In the genomic region with DNA sequence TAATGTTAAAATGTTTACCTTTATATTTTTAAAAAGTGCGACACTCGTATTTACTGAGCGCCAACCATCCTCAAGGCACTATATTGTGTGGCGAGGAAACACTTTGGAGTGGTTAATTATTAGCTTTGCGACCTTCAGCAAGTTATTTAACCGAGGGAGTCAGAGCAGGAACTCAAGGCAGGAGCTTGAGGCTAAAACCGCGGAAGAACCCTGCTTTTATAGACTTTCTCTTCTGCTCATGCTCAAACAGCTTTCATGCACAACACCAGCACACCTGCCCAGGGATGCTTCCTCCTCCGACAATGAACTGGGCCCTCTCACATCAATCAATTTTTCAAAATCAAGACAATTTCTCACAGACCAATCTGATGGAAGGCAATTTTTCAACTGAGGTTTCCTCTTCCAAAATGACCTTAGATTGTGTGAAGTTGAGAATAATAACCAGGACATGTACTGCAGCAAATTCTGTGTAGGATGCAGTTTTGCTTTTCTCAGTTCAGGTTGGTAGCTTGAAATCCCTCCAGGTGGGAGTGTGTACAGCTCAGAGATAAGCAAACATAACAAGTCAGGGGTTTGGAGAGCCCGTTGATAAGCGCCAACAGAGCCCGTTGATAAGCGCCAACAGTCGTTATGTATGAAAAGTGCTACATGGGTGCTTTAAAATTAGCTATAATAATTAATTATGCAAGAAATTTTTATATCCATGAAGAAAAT, we compare ENCODE assay signal across 8 mouse cellular contexts. TPM values are rescaled to one million over a fixed set of nuclear protein-coding genes. Genes with fewer than 3 reads are reported as not detected.
DNase-seq lines count a peak whose midpoint lies in the region; ATAC-seq and TF ChIP-seq lines count a peak whose summit lies in the region.

No protein-coding gene starts in this region.

- H3K79me2 ChIP-seq in MEL (ENCODE audit: control insufficient read depth, insufficient read depth, low read length, poor library complexity) = peaks cover 19% of the 10 kb centered on the region

- TF ChIP-seq EP300 in MEL (IDR thresholded peaks at IDR 0.05; ENCODE audit: low read depth in 1 of 2, low read length in 2 of 2) = peak; percentile 75 to 93
- no peak for TF ChIP-seq EP300 in lung, postnatal 0 days (IDR thresholded peaks at IDR 0.05)

- intact Hi-C loops in heart, postnatal 14 days (cut with DNase I) = loop anchor here (2.0 kb wide), 1 partner anchor 25 kb away; no protein-coding TSS in a partner anchor

- no peaks in the 10 kb centered on the region for H3K9me3 ChIP-seq in MEL (replicated peaks; ENCODE audit: insufficient read depth, low read length)
- no peaks in the 10 kb centered on the region for H3K9me3 ChIP-seq in erythroblast, embryonic 14.5 days (ENCODE audit: control insufficient read depth, low read length)
- no peaks in the 10 kb centered on the region for H3K9me3 ChIP-seq in lung, postnatal 0 days (ENCODE audit: low read length)

- peak overlapping the region; percentile 74 for H3K4me2 ChIP-seq in lung, postnatal 0 days (replicated peaks; ENCODE audit: low read depth, low read length)

- TF ChIP-seq POLR2A in MEL (IDR thresholded peaks at IDR 0.05; ENCODE audit: control insufficient read depth in 1 of 2, insufficient read depth in 1 of 2, low read depth in 1 of 2, low read length in 2 of 2, poor library complexity in 1 of 2) = no peak; a peak in 1 of 4 replicates

- H3K4me3 ChIP-seq in MEL (ENCODE audit: control insufficient read depth in 1 of 2, insufficient read depth in 1 of 2, low read depth in 2 of 2, low read length in 2 of 2) = peak overlapping the region; percentile 65 to 92
- H3K4me3 ChIP-seq in erythroblast, embryonic 14.5 days (replicated peaks) = peak overlapping the region; percentile 88
- H3K4me3 ChIP-seq in lung, postnatal 0 days (ENCODE audit: low read depth, low read length) = peak overlapping the region; percentile 80

- H3K9ac ChIP-seq in MEL (ENCODE audit: control insufficient read depth, low read depth, low read length, poor library complexity, severe bottlenecking) = peak overlapping the region; percentile 61
- 0 out of 2 replicates have a peak overlapping the region, but pooled peaks have one; percentile 3 for H3K9ac ChIP-seq in lung, postnatal 0 days (replicated peaks; ENCODE audit: low read depth)

- peaks cover 0 to 14% of the 10 kb centered on the region in 2 experiments; a peak in 2 of 4 replicates for H3K36me3 ChIP-seq in MEL (ENCODE audit: control insufficient read depth in 1 of 2, insufficient read depth in 2 of 2, low read length in 2 of 2)
- no peaks in the 10 kb centered on the region for H3K36me3 ChIP-seq in erythroblast, embryonic 14.5 days (ENCODE audit: control insufficient read depth)
- H3K36me3 ChIP-seq in lung, postnatal 0 days (ENCODE audit: insufficient read depth, low read length) = no peaks in the 10 kb centered on the region

- DNase-seq in heart, adult 11 months = peak; percentile 70
- no peak for DNase-seq in heart, postnatal 14 days
- DNase-seq in MEL (ENCODE audit: low read depth, low spot score) = peak; percentile 69
- DNase-seq in kidney, adult 18-20 months = peak; percentile 55
- no peak for DNase-seq in lung, postnatal 0 days (ENCODE audit: low spot score)
- DNase-seq in thymus, postnatal 0 days (ENCODE audit: low spot score) = peak; percentile 4

- ATAC-seq in lung, postnatal 0 days = peak; percentile 69
- ATAC-seq in activated CD4-positive, CD25-positive, alpha-beta regulatory T cell, adult 4 months = no peak

- H3K4me1 ChIP-seq in MEL (ENCODE audit: control insufficient read depth in 1 of 2, insufficient read depth in 2 of 2, low read length in 2 of 2) = peaks cover 6% of the 10 kb centered on the region in 2 experiments
- peaks cover 25% of the 10 kb centered on the region for H3K4me1 ChIP-seq in erythroblast, embryonic 14.5 days (ENCODE audit: control insufficient read depth)
- no peaks in the 10 kb centered on the region; the same call in 1 of the 2 replicates for H3K4me1 ChIP-seq in lung, postnatal 0 days (ENCODE audit: insufficient read depth, low read depth, low read length)

- no peaks in the 10 kb centered on the region for H3K27me3 ChIP-seq in MEL (ENCODE audit: control insufficient read depth in 1 of 2, insufficient read depth in 2 of 2, low read length in 2 of 2)
- H3K27me3 ChIP-seq in erythroblast, embryonic 14.5 days (ENCODE audit: control insufficient read depth) = no peaks in the 10 kb centered on the region
- no peaks in the 10 kb centered on the region for H3K27me3 ChIP-seq in lung, postnatal 0 days (replicated peaks; ENCODE audit: insufficient read depth, low read length)

- H3K27ac ChIP-seq in MEL (ENCODE audit: control insufficient read depth, low read depth, low read length) = peak overlapping the region; percentile 68
- H3K27ac ChIP-seq in lung, postnatal 0 days (ENCODE audit: low read length) = peak overlapping the region; percentile 22

- 25% methylated on average over 14 of the region's 14 CpGs for WGBS in lung, postnatal 0 days

- no peak for TF ChIP-seq RAD21 in MEL (IDR thresholded peaks at IDR 0.05; ENCODE audit: low read depth, low read length)

- TF ChIP-seq CTCF in MEL (IDR thresholded peaks at IDR 0.05 in 2 of 3, conservative IDR thresholded peaks at IDR 0.05 in 1 of 3; ENCODE audit: control insufficient read depth in 1 of 3, insufficient read depth in 1 of 3, low read depth in 2 of 3, low read length in 3 of 3, poor library complexity in 1 of 3, severe bottlenecking in 1 of 3) = no peak
- no peak for TF ChIP-seq CTCF in lung, postnatal 0 days (IDR thresholded peaks at IDR 0.05)

TF ChIP-seq in MEL, 35 proteins besides CTCF, POLR2A, EP300 and RAD21 (continues in another document):
- no peak for TF ChIP-seq USF1 (IDR thresholded peaks at IDR 0.05; ENCODE audit: low read depth, low read length)
- no peak for TF ChIP-seq POLR2AphosphoS2 (IDR thresholded peaks at IDR 0.05; ENCODE audit: low read length)
- no peak for TF ChIP-seq UBTF (IDR thresholded peaks at IDR 0.05; ENCODE audit: borderline replicate concordance, insufficient read depth, low read depth, low read length)
- TF ChIP-seq RCOR1 (IDR thresholded peaks at IDR 0.05; ENCODE audit: low read depth, low read length) = peak; percentile 78
- TF ChIP-seq TCF12 (IDR thresholded peaks at IDR 0.05; ENCODE audit: low read depth, low read length) = peak; percentile 88
- no peak for TF ChIP-seq USF2 (IDR thresholded peaks at IDR 0.05; ENCODE audit: borderline replicate concordance in 1 of 2, insufficient read depth in 1 of 2, low read depth in 1 of 2, low read length in 2 of 2)
- TF ChIP-seq CHD2 (IDR thresholded peaks at IDR 0.05; ENCODE audit: low read length) = no peak
- TF ChIP-seq MEF2A (IDR thresholded peaks at IDR 0.05; ENCODE audit: extremely low read depth, insufficient replicate concordance, low read depth, low read length, poor library complexity, severe bottlenecking) = 0 out of 2 replicates have a peak, but pooled peaks have one; percentile 33
- no peak for TF ChIP-seq HCFC1 (IDR thresholded peaks at IDR 0.05; ENCODE audit: low read depth, low read length)
- no peak for TF ChIP-seq ZC3H11A (IDR thresholded peaks at IDR 0.05; ENCODE audit: low read depth, low read length)
- TF ChIP-seq BHLHE40 (IDR thresholded peaks at IDR 0.05; ENCODE audit: borderline replicate concordance, low read depth, low read length) = no peak
- peak; percentile 30 for TF ChIP-seq MYC (IDR thresholded peaks at IDR 0.05; ENCODE audit: low read depth, low read length)
- TF ChIP-seq MYB (IDR thresholded peaks at IDR 0.05; ENCODE audit: low read depth, low read length) = peak; percentile 88
- TF ChIP-seq MAX (IDR thresholded peaks at IDR 0.05; ENCODE audit: low read length) = peak; percentile 51; the same call in 1 of the 2 replicates
- 0 out of 2 replicates have a peak, but pooled peaks have one; percentile 42 for TF ChIP-seq JUND (IDR thresholded peaks at IDR 0.05; ENCODE audit: low read depth, low read length)
- peak; percentile 68; the same call in 1 of the 2 replicates for TF ChIP-seq MAZ (IDR thresholded peaks at IDR 0.05; ENCODE audit: low read depth, low read length)
- 0 out of 2 replicates have a peak, but pooled peaks have one; percentile 14 for TF ChIP-seq SIN3A (IDR thresholded peaks at IDR 0.05; ENCODE audit: low read length)
- peak; percentile 94 for TF ChIP-seq GATA1 (IDR thresholded peaks at IDR 0.05; ENCODE audit: low read depth, low read length)
- TF ChIP-seq SMC3 (IDR thresholded peaks at IDR 0.05; ENCODE audit: low read depth, low read length) = no peak
- TF ChIP-seq ELF1 (IDR thresholded peaks at IDR 0.05; ENCODE audit: low read depth, low read length) = no peak
- no peak for TF ChIP-seq ZMIZ1 (IDR thresholded peaks at IDR 0.05; ENCODE audit: low read depth, low read length)
- no peak for TF ChIP-seq NRF1 (IDR thresholded peaks at IDR 0.05; ENCODE audit: insufficient read depth, low read depth, low read length, poor library complexity, severe bottlenecking)
- peak; percentile 81 for TF ChIP-seq ETS1 (IDR thresholded peaks at IDR 0.05; ENCODE audit: low read depth, low read length)
- TF ChIP-seq MXI1 (IDR thresholded peaks at IDR 0.05; ENCODE audit: low read depth, low read length) = peak; percentile 34; the same call in 1 of the 2 replicates
- no peak for TF ChIP-seq ZNF384 (IDR thresholded peaks at IDR 0.05; ENCODE audit: low read depth, low read length)

RNA-seq across cellular contexts. Expression of a gene that starts 0.6 kb away (rescaled TPM):
- total RNA-seq in heart, postnatal 14 days (2021) = 10 to 100 TPM; 29.6 TPM
- 27.7 and 30.1 TPM in 2 replicates for total RNA-seq in MEL (2012; rRNA removed)
- polyA plus RNA-seq in MEL (2012; ENCODE audit: insufficient read depth in 1 of 2, insufficient read length in 2 of 2, low read depth in 1 of 2, low replicate concordance in 2 of 2, missing spikeins in 1 of 2) = 10 to 100 TPM in 1 of 2 experiments, not detected in 1; 59.0 TPM
- 0.77 and 1.2 TPM in 2 replicates for polyA plus RNA-seq in erythroblast, embryonic 14.5 days (2012)
- 41.1 and 41.4 TPM in 2 replicates for polyA plus RNA-seq in lung, postnatal 0 days (2015; fragmentation: Nextera tagmentation; extraction: Ambion mirVana)
- 30.7 and 39.2 TPM in 2 replicates for polyA plus RNA-seq in thymus, postnatal 0 days (2015; fragmentation: Nextera tagmentation; extraction: Ambion mirVana)
- polyA plus RNA-seq in activated CD4-positive, CD25-positive, alpha-beta regulatory T cell, adult 4 months (2017; shearing (Covaris generic)) = 10 to 100 TPM; 33.8 to 34.1 TPM

RNA-seq across cellular contexts. Expression of a gene that starts 23.0 kb away (rescaled TPM):
- 100 to 1,000 TPM; 560 to 604 TPM for total RNA-seq in heart, postnatal 14 days (2021)
- 1.7 and 2.7 TPM in 2 replicates for total RNA-seq in MEL (2012; rRNA removed)
- 1 to 10 TPM in 1 of 2 experiments, not detected in 1; 7.0 TPM for polyA plus RNA-seq in MEL (2012; ENCODE audit: insufficient read depth in 1 of 2, insufficient read length in 2 of 2, low read depth in 1 of 2, low replicate concordance in 2 of 2, missing spikeins in 1 of 2)
- 0.27 and 0.51 TPM in 2 replicates for polyA plus RNA-seq in erythroblast, embryonic 14.5 days (2012)
- polyA plus RNA-seq in lung, postnatal 0 days (2015; fragmentation: Nextera tagmentation; extraction: Ambion mirVana) = 30.4 and 32.6 TPM in 2 replicates
- polyA plus RNA-seq in thymus, postnatal 0 days (2015; fragmentation: Nextera tagmentation; extraction: Ambion mirVana) = 6.9 and 9.6 TPM in 2 replicates
- polyA plus RNA-seq in activated CD4-positive, CD25-positive, alpha-beta regulatory T cell, adult 4 months (2017; shearing (Covaris generic)) = 1 to 10 TPM in 1 of 2 experiments, under 1 TPM in 1; 0.78 to 1.7 TPM

Comparison
In these comparisons a context has a peak if more than half of its experiments do, and no peak if none do; other contexts are left out.
1. DNase-seq: peak in heart, adult 11 months (single experiment), MEL (single experiment), kidney, adult 18-20 months (single experiment) and thymus, postnatal 0 days (single experiment); none in heart, postnatal 14 days (0 of 2) and lung, postnatal 0 days (single experiment).
2. RNA of a gene that starts 0.6 kb away (polyA plus RNA-seq): 59.0 TPM in MEL, 41.1 to 41.4 TPM in lung, postnatal 0 days, 33.8 to 34.1 TPM in activated CD4-positive, CD25-positive, alpha-beta regulatory T cell, adult 4 months and 30.7 to 39.2 TPM in thymus, postnatal 0 days; 0.77 to 1.2 TPM in erythroblast, embryonic 14.5 days; every median in the first group is over 10 times any median in the second.
3. Peak in every context shown above with its lines, with median percentiles within 50 percentile points of each other: H3K4me3 ChIP-seq.